In the genomic region with DNA sequence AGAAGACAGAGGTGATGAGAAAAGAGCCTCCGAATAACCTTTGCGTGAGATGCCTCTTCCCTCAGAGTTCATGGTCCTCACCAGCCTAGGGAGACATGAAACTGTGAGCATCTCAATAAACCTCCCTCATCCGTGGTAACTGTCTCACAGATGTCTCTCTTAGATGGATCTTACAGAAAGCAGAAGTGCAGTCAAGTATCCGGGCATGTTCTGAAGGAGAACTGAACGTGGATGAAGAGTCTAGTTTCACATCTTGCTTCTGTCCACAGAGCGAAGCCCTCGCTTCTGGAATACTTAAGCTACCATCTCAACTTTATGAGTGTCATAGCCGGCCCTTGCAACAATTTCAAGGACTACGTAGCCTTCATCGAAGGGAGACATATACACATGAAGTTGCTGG, we compare ENCODE assay signal across 20 mouse cellular contexts.
"Had no signal": no experiment of that assay in that cellular context is flagged by ENCODE, and none has a peak within 500 bp of the region (broad histone marks: within the 10 kb centered on the region; RNA-seq: fewer than 3 reads in every experiment).

No protein-coding gene starts in this region.

- H3K4me3 ChIP-seq: liver, embryonic 15.5 days; lung, embryonic 15.5 days; megakaryocyte, embryonic 14.5 days; myocyte; neural tube, embryonic 13.5 days; neural tube, embryonic 15.5 days; stomach, embryonic 15.5 days had no signal

- ATAC-seq: liver, postnatal 0 days; lung, postnatal 0 days; midbrain, embryonic 16.5 days had no signal

- H3K9me3 ChIP-seq: liver, embryonic 15.5 days; lung, embryonic 15.5 days; neural tube, embryonic 13.5 days; neural tube, embryonic 15.5 days; stomach, embryonic 15.5 days had no signal

- H3K27ac ChIP-seq: liver, embryonic 15.5 days; lung, embryonic 15.5 days; macrophage; neural tube, embryonic 13.5 days; neural tube, embryonic 15.5 days; stomach, embryonic 15.5 days; stomach, postnatal 0 days had no signal

- H3K27me3 ChIP-seq: liver, embryonic 15.5 days; lung, embryonic 15.5 days; megakaryocyte, embryonic 14.5 days; neural tube, embryonic 13.5 days; neural tube, embryonic 15.5 days; stomach, embryonic 15.5 days had no signal

- H3K36me3 ChIP-seq: liver, embryonic 15.5 days; neural tube, embryonic 13.5 days; neural tube, embryonic 15.5 days had no signal

- H3K9ac ChIP-seq: liver, embryonic 15.5 days; liver, postnatal 0 days; lung, embryonic 15.5 days; neural tube, embryonic 13.5 days; neural tube, embryonic 15.5 days; stomach, embryonic 15.5 days had no signal

- DNase-seq: liver, postnatal 0 days; lung, adult 2 months; lung, postnatal 14 days; lung, postnatal 36 days; midbrain, embryonic 14.5 days; right cerebral cortex, postnatal 14 days; thymus, adult 2 months; thymus, postnatal 25 days; thymus, postnatal 4 days had no signal

- H3K4me1 ChIP-seq: liver, embryonic 15.5 days; megakaryocyte, embryonic 14.5 days; neural tube, embryonic 13.5 days; stomach, embryonic 15.5 days had no signal
